Mouse (Mus musculus) MEL (cell line): ENCODE data around the gene Samd3. TPM values are rescaled to one million over a fixed set of nuclear protein-coding genes. Genes with fewer than 3 reads are reported as not detected.

Experiments used
- DNase-seq: peaks from one replicate; pipeline ENCODE4 v3.0.0; 2011; ENCODE audit warnings: low read depth, low spot score
- H3K27ac ChIP-seq: 2 replicates; pipeline ENCODE4 v1.5.1; 2012; ENCODE audit warnings: low read depth, mild to moderate bottlenecking, control low read depth, low read length, moderate library complexity; ENCODE audit not compliant: control insufficient read depth
- H3K27me3 ChIP-seq, 2 experiments: fragments of 150-350 bp in 1 of 2; sonication (generic) in 1 of 2; 2 replicates each; pipeline ENCODE4 v1.6.1; 2012; ENCODE audit warnings: low read length in 2 of 2, mild to moderate bottlenecking in 2 of 2, improper control_type of control experiment in 1 of 2, moderate library complexity in 1 of 2; ENCODE audit not compliant: insufficient read depth in 2 of 2, control insufficient read depth in 1 of 2
- H3K36me3 ChIP-seq, 2 experiments: 2 replicates each; pipeline ENCODE4 v1.6.1; 2012 to 2014; ENCODE audit warnings: low read length in 2 of 2, improper control_type of control experiment in 1 of 2, inconsistent platforms in 1 of 2, mild to moderate bottlenecking in 1 of 2; ENCODE audit not compliant: insufficient read depth in 2 of 2, control insufficient read depth in 1 of 2
- H3K4me1 ChIP-seq, 2 experiments: fragments of 150-350 bp in 1 of 2; sonication (generic) in 1 of 2; 2 replicates each; pipeline ENCODE4 v1.6.1; 2012; ENCODE audit warnings: low read length in 2 of 2, improper control_type of control experiment in 1 of 2, mild to moderate bottlenecking in 1 of 2; ENCODE audit not compliant: insufficient read depth in 2 of 2, control insufficient read depth in 1 of 2
- H3K4me3 ChIP-seq, 2 experiments: fragments of 150-350 bp in 1 of 2; sonication (generic) in 1 of 2; 2 replicates each; pipeline ENCODE4 v1.5.1; 2012; ENCODE audit warnings: low read depth in 2 of 2, low read length in 2 of 2, mild to moderate bottlenecking in 2 of 2, moderate library complexity in 2 of 2, control low read depth in 1 of 2, improper control_type of control experiment in 1 of 2; ENCODE audit not compliant: control insufficient read depth in 1 of 2, insufficient read depth in 1 of 2
- H3K79me2 ChIP-seq: 2 replicates; pipeline ENCODE4 v1.6.1; 2012; ENCODE audit warnings: mild to moderate bottlenecking, low read length, moderate library complexity; ENCODE audit not compliant: control insufficient read depth, poor library complexity, insufficient read depth
- H3K9ac ChIP-seq: 2 replicates; pipeline ENCODE4 v1.6.1; 2012; ENCODE audit warnings: low read depth, mild to moderate bottlenecking, control low read depth, low read length, moderate library complexity; ENCODE audit not compliant: control insufficient read depth, poor library complexity, severe bottlenecking
- H3K9me3 ChIP-seq: fragments of 150-350 bp; sonication (generic); replicated peaks from 2 replicates; pipeline ENCODE4 v1.6.1; 2012; ENCODE audit warnings: mild to moderate bottlenecking, low read length, improper control_type of control experiment, moderate library complexity; ENCODE audit not compliant: insufficient read depth
- BHLHE40 ChIP-seq: IDR thresholded peaks from 2 replicates; pipeline ENCODE4 v1.6.1; 2012; ENCODE audit warnings: low read depth, mild to moderate bottlenecking, inconsistent platforms, low read length, improper control_type of control experiment, borderline replicate concordance
- CHD1 ChIP-seq: IDR thresholded peaks from 2 replicates; pipeline ENCODE4 v1.6.1; 2012; ENCODE audit warnings: low read depth, mild to moderate bottlenecking, inconsistent platforms, low read length, improper control_type of control experiment
- CHD2 ChIP-seq: IDR thresholded peaks from 2 replicates; pipeline ENCODE4 v1.6.1; 2011; ENCODE audit warnings: low read length, improper control_type of control experiment
- CTCF ChIP-seq, 3 experiments: IDR thresholded peaks in 2 of 3; conservative IDR thresholded peaks in 1 of 3; 2 replicates each; pipeline ENCODE4 v1.5.1; 2011 to 2012; ENCODE audit warnings: low read length in 3 of 3, low read depth in 2 of 3, mild to moderate bottlenecking in 2 of 3, improper control_type of control experiment in 1 of 3, inconsistent platforms in 1 of 3, mixed read lengths in 1 of 3, moderate library complexity in 1 of 3; ENCODE audit not compliant: control insufficient read depth in 1 of 3, insufficient read depth in 1 of 3, poor library complexity in 1 of 3, severe bottlenecking in 1 of 3
- ELF1 ChIP-seq: IDR thresholded peaks from 2 replicates; pipeline ENCODE4 v1.6.1; 2014; ENCODE audit warnings: low read depth, mild to moderate bottlenecking, inconsistent platforms, low read length, improper control_type of control experiment, moderate library complexity
- EP300 ChIP-seq, 2 experiments: IDR thresholded peaks; 2 replicates each; pipeline ENCODE4 v1.6.1; 2011; ENCODE audit warnings: improper control_type of control experiment in 2 of 2, low read length in 2 of 2, low read depth in 1 of 2, mild to moderate bottlenecking in 1 of 2
- GATA1 ChIP-seq: IDR thresholded peaks from 2 replicates; pipeline ENCODE4 v1.6.1; 2011; ENCODE audit warnings: low read depth, low read length, improper control_type of control experiment
- MAZ ChIP-seq: IDR thresholded peaks from 2 replicates; pipeline ENCODE4 v1.6.1; 2012; ENCODE audit warnings: low read depth, mild to moderate bottlenecking, inconsistent platforms, low read length, improper control_type of control experiment
- MEF2A ChIP-seq: IDR thresholded peaks from 2 replicates; pipeline ENCODE4 v1.6.1; 2014; ENCODE audit warnings: low read depth, mild to moderate bottlenecking, inconsistent platforms, low read length, improper control_type of control experiment; ENCODE audit not compliant: poor library complexity, insufficient replicate concordance, severe bottlenecking; ENCODE audit errors: extremely low read depth
- MYC ChIP-seq: IDR thresholded peaks from 2 replicates; pipeline ENCODE4 v1.6.1; 2011; ENCODE audit warnings: low read depth, mild to moderate bottlenecking, low read length, improper control_type of control experiment, moderate library complexity
- POLR2A ChIP-seq, 2 experiments: IDR thresholded peaks; 2 replicates each; pipeline ENCODE4 v1.6.1; 2011 to 2012; ENCODE audit warnings: low read length in 2 of 2, mild to moderate bottlenecking in 2 of 2, control low read depth in 1 of 2, improper control_type of control experiment in 1 of 2, low read depth in 1 of 2, moderate library complexity in 1 of 2; ENCODE audit not compliant: control insufficient read depth in 1 of 2, insufficient read depth in 1 of 2, poor library complexity in 1 of 2
- POLR2AphosphoS2 ChIP-seq: IDR thresholded peaks from 2 replicates; pipeline ENCODE4 v1.6.1; 2011; ENCODE audit warnings: low read length, improper control_type of control experiment
- POLR2AphosphoS5 ChIP-seq: IDR thresholded peaks from 2 replicates; pipeline ENCODE4 v1.6.1; 2012; ENCODE audit warnings: low read depth, borderline replicate concordance, mild to moderate bottlenecking, inconsistent platforms, low read length, moderate library complexity, mixed read lengths
- RAD21 ChIP-seq: IDR thresholded peaks from 2 replicates; pipeline ENCODE4 v1.6.1; 2011; ENCODE audit warnings: mild to moderate bottlenecking, low read depth, low read length, improper control_type of control experiment
- RCOR1 ChIP-seq: IDR thresholded peaks from 2 replicates; pipeline ENCODE4 v1.6.1; 2012; ENCODE audit warnings: low read depth, mild to moderate bottlenecking, inconsistent platforms, low read length, improper control_type of control experiment
- TAL1 ChIP-seq: IDR thresholded peaks from 2 replicates; pipeline ENCODE4 v1.6.1; 2012; ENCODE audit warnings: mild to moderate bottlenecking, inconsistent platforms, low read length, moderate library complexity, mixed read lengths
- USF1 ChIP-seq: IDR thresholded peaks from 2 replicates; pipeline ENCODE4 v1.6.1; 2014; ENCODE audit warnings: low read depth, mild to moderate bottlenecking, inconsistent platforms, low read length, improper control_type of control experiment, moderate library complexity
- ZC3H11A ChIP-seq: IDR thresholded peaks from 2 replicates; pipeline ENCODE4 v1.6.1; 2012; ENCODE audit warnings: low read depth, mild to moderate bottlenecking, inconsistent platforms, low read length, improper control_type of control experiment
- ZKSCAN1 ChIP-seq: IDR thresholded peaks from 2 replicates; pipeline ENCODE4 v1.6.1; 2012; ENCODE audit warnings: low read depth, mild to moderate bottlenecking, inconsistent platforms, low read length, improper control_type of control experiment, moderate library complexity
- ZNF384 ChIP-seq: IDR thresholded peaks from 2 replicates; pipeline ENCODE4 v1.6.1; 2012; ENCODE audit warnings: low read depth, mild to moderate bottlenecking, inconsistent platforms, low read length, improper control_type of control experiment
- polyA plus RNA-seq, 2 experiments: library from polyadenylated mRNA; stranded (reverse) in 1 of 2; unstranded in 1 of 2; fragments of >175 nt in 1 of 2; fragments of >200 nt in 1 of 2; gene quantifications; 2 replicates each; pipeline versions ENCODE4 v1.2.1 to v1.2.4; 2012; ENCODE audit warnings: low replicate concordance in 2 of 2, low read depth in 1 of 2; ENCODE audit not compliant: insufficient read length in 2 of 2, insufficient read depth in 1 of 2, missing spikeins in 1 of 2
- total RNA-seq: library from RNA; depleted of rRNA; stranded (reverse); fragments of 300-350 nt; gene quantifications from 2 replicates; pipeline ENCODE4 v1.2.3, GENCODE M21; 2012

The Samd3 gene
- total and polyA plus RNA-seq, 3 experiments, result not detected

DNA sequence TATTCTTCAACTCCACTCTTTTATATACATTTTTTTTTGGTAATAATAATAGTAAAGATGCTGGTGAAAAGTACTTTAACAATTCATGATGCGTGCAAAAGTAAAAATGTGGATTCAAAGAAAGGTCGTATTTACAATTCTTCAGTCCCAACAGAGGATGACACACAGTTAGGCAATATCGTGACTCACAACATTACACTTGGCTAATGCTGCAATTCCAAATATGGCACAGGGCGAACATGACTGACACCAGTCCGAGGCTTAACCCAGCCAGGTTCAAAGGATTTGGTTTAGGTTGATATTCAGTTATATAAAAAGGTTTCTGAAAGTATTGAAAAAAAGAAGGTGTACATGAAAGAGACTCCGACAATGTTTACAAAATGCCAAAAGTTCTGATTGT, 45.9 kb downstream of the Samd3 start:
- Histone ChIP-seq H3K27ac (no peak overlapping the region), H3K27me3 (no peaks in the 10 kb centered on the region), H3K4me1 (no peaks in the 10 kb centered on the region), H3K9me3 (no peaks in the 10 kb centered on the region)
- no peak for DNase-seq
- TF ChIP-seq RAD21, result no peak
- TF ChIP-seq TAL1, result no peak
- no peak for TF ChIP-seq CTCF (IDR thresholded peaks at IDR 0.05 in 2 of 3, conservative IDR thresholded peaks at IDR 0.05 in 1 of 3; ENCODE audit: control insufficient read depth in 1 of 3, insufficient read depth in 1 of 3, low read depth in 2 of 3, low read length in 3 of 3, poor library complexity in 1 of 3, severe bottlenecking in 1 of 3)
- no peak for TF ChIP-seq RCOR1
- TF ChIP-seq, all 39 proteins: peak for 0
- Histone ChIP-seq H3K79me2 (no peaks in the 10 kb centered on the region), H3K36me3 (no peaks in the 10 kb centered on the region), H3K4me3 (no peak overlapping the region), H3K9ac (no peak overlapping the region)

- no peaks in the 10 kb centered on the region for H3K27me3 ChIP-seq
- H3K79me2 ChIP-seq, result no peaks in the 10 kb centered on the region
- no peak for DNase-seq
- no peak overlapping the region for H3K27ac ChIP-seq
- H3K4me3 ChIP-seq, result no peak overlapping the region
- H3K9ac ChIP-seq, result no peak overlapping the region
- H3K9me3 ChIP-seq, result no peaks in the 10 kb centered on the region
- no peaks in the 10 kb centered on the region for H3K36me3 ChIP-seq
- no peak for TF ChIP-seq USF1
- TF ChIP-seq RCOR1, result no peak
- TF ChIP-seq BHLHE40, result no peak
- no peak for TF ChIP-seq CHD2
- TF ChIP-seq MEF2A, result no peak
- TF ChIP-seq EP300 (IDR thresholded peaks at IDR 0.05; ENCODE audit: low read depth in 1 of 2, low read length in 2 of 2), result no peak
- no peak for TF ChIP-seq POLR2AphosphoS5
- no peak for TF ChIP-seq MAZ
- no peak for TF ChIP-seq GATA1
- TF ChIP-seq POLR2A (IDR thresholded peaks at IDR 0.05; ENCODE audit: control insufficient read depth in 1 of 2, insufficient read depth in 1 of 2, low read depth in 1 of 2, low read length in 2 of 2, poor library complexity in 1 of 2), result no peak
- no peak for TF ChIP-seq ZNF384
- no peak for TF ChIP-seq TAL1
- TF ChIP-seq POLR2AphosphoS2, result no peak
- TF ChIP-seq ZKSCAN1, result no peak
- TF ChIP-seq MYC, result no peak
- no peak for TF ChIP-seq ZC3H11A
- TF ChIP-seq ELF1, result no peak
- no peak for TF ChIP-seq CHD1
- no peaks in the 10 kb centered on the region for H3K4me1 ChIP-seq
Measured at GRCm38 (mm10) chr10:26280009-26280408, 50.5 kb downstream of the Samd3 start.
